Mouse (Mus musculus) neural tube, embryonic 14.5 days (tissue): ENCODE results near the gene Paqr8. TPM values are rescaled to one million over a fixed set of nuclear protein-coding genes. Genes with fewer than 3 reads are reported as not detected.
A peak's percentile ranks its signal among the peaks of the same experiment; 100 is the strongest.

Source experiments
- ATAC-seq: fragments of 200-750 bp; cut with Nextera tagmentation; 2 replicates; pipeline ENCODE4 v1.8.0; 2017; ENCODE audit warnings: low read depth, mild to moderate bottlenecking, moderate TSS enrichment, moderate library complexity
- H3K27ac ChIP-seq: fragments of 300-500 bp; sonication (generic); 2 replicates; pipeline ENCODE4 v1.5.1; 2014; ENCODE audit warnings: low read depth, mild to moderate bottlenecking, control low read depth, low read length, moderate library complexity, mixed read lengths
- H3K27me3 ChIP-seq: fragments of 300-500 bp; sonication (generic); 2 replicates; pipeline ENCODE4 v1.6.1; 2014; ENCODE audit warnings: low read length; ENCODE audit not compliant: control insufficient read depth, insufficient read depth
- H3K36me3 ChIP-seq: fragments of 300-500 bp; sonication (generic); 2 replicates; pipeline ENCODE4 v1.6.1; 2014; ENCODE audit warnings: low read length, mixed read lengths; ENCODE audit not compliant: control insufficient read depth, insufficient read depth
- H3K4me1 ChIP-seq: fragments of 300-500 bp; sonication (generic); 2 replicates; pipeline ENCODE4 v1.6.1; 2014; ENCODE audit warnings: low read length; ENCODE audit not compliant: control insufficient read depth, insufficient read depth
- H3K4me2 ChIP-seq: fragments of 300-500 bp; sonication (generic); 2 replicates; pipeline ENCODE4 v1.6.1; 2014; ENCODE audit warnings: mild to moderate bottlenecking, low read depth, low read length, control low read depth
- H3K4me3 ChIP-seq: fragments of 300-500 bp; sonication (generic); 2 replicates; pipeline ENCODE4 v1.5.1; 2014; ENCODE audit warnings: low read depth, low read length, control low read depth, mixed read lengths
- H3K9ac ChIP-seq: fragments of 300-500 bp; sonication (generic); replicated peaks from 2 replicates; pipeline ENCODE4 v1.6.1; 2014; ENCODE audit warnings: low read depth, mild to moderate bottlenecking, control low read depth, low read length, mixed read lengths
- H3K9me3 ChIP-seq: fragments of 300-500 bp; sonication (generic); 2 replicates; pipeline ENCODE4 v1.6.1; 2016; ENCODE audit warnings: low read length; ENCODE audit not compliant: control insufficient read depth
- WGBS: fragments of 180-500 bp; shearing (Covaris S2); extraction: QIAGEN DNeasy Blood & Tissue Kit; methylation state at CpG from one replicate; pipeline ENCODE4 v1.1.7; 2014; 5-methylcytosine and 5-hydroxymethylcytosine counted together
- polyA plus RNA-seq: library from polyadenylated mRNA; unstranded; fragments of >200 nt; fragmentation: Nextera tagmentation; extraction: Ambion mirVana; gene quantifications from 2 replicates; pipeline ENCODE4 v1.2.1, GENCODE M21; 2014

Paqr8 gene
- polyA plus RNA-seq, 1 experiment from 2014 or later, result 33.2 TPM

DNA sequence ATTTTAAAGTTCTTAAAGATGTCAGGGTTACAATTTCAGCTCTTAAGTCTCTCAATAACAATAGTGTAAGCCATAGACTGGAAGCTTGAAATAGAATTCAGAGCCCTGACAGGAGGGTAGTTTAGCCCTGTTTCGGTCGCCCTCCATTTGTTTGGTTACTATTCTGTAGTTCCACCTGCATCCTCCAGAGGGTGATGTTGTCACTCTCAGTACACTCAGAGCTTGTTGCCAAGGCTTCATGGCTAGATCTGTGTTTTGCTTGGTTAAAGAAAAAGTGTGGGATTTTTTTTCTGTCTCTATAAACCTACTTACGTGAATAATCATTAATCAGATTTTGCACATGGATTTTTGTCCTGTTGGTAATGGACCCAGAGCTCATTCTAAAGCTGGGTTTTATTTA is 48.6 kb downstream of the Paqr8 start:
- Histone ChIP-seq H3K9ac (no peak overlapping the region), H3K4me3 (no peak overlapping the region), H3K4me1 (no peaks in the 10 kb centered on the region), H3K27me3 (no peaks in the 10 kb centered on the region), H3K9me3 (no peaks in the 10 kb centered on the region), H3K36me3 (peaks cover 15% of the 10 kb centered on the region), H3K27ac (no peak overlapping the region), H3K4me2 (no peak overlapping the region)
- WGBS, result 32% methylated on average over 3 of the region's 3 CpGs
- ATAC-seq, result peak; percentile 85; the same call in 1 of the 2 replicates

DNA sequence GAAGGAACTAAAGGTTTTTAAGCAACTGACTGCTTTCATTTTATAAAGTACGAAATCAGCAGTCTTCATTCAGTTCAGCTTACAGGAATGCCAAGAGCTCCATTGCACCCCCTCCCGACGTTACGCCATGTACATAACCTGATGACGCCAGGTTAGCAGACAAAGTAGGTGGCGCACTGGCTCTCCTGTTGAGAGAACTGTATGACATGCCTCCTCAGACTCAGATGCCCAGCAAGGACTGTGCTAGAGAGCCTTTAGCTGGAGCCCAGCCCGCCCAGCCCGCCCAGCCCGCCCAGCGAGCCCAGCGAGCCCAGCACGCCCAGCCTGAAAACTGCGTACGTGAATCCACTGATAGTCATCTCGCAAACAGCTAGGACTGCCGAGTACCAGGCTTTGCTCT is 49.7 kb downstream of the Paqr8 start:
- H3K9ac ChIP-seq, result no peak overlapping the region
- no peaks in the 10 kb centered on the region for H3K27me3 ChIP-seq
- 71% methylated on average over 16 of the region's 16 CpGs for WGBS
- H3K27ac ChIP-seq, result no peak overlapping the region
- no peak overlapping the region for H3K4me3 ChIP-seq
- no peaks in the 10 kb centered on the region for H3K4me1 ChIP-seq
- no peaks in the 10 kb centered on the region for H3K9me3 ChIP-seq
- ATAC-seq, result no peak
- H3K36me3 ChIP-seq, result peaks cover 6% of the 10 kb centered on the region; the same call in 1 of the 2 replicates
- no peak overlapping the region for H3K4me2 ChIP-seq

DNA sequence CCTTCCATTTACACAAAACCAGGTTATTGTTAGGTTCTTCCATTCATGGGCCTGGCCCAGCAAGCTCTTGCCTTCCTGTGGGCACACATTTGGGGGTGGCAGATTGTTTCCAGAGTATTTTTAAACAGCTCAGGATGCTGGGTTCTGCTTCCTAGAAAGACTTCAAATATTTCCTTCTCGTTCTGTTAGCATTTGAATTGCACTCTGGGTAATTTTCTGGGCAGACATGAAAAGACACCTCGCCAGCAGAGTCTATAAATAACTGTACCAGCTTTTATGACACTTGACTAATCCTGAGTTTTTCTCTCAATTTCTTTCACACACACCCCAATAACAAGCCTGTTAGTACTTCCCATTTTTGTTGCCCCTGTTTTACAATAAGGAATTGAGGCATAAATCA is 50.9 kb downstream of the Paqr8 start:
- Histone ChIP-seq H3K27ac (no peak overlapping the region), H3K4me1 (no peaks in the 10 kb centered on the region), H3K36me3 (peaks cover 6% of the 10 kb centered on the region; the same call in 1 of the 2 replicates), H3K9ac (no peak overlapping the region), H3K9me3 (no peaks in the 10 kb centered on the region), H3K4me2 (no peak overlapping the region), H3K4me3 (no peak overlapping the region), H3K27me3 (no peaks in the 10 kb centered on the region)
- WGBS, result 43% methylated on average over 2 of the region's 2 CpGs
- no peak for ATAC-seq

DNA sequence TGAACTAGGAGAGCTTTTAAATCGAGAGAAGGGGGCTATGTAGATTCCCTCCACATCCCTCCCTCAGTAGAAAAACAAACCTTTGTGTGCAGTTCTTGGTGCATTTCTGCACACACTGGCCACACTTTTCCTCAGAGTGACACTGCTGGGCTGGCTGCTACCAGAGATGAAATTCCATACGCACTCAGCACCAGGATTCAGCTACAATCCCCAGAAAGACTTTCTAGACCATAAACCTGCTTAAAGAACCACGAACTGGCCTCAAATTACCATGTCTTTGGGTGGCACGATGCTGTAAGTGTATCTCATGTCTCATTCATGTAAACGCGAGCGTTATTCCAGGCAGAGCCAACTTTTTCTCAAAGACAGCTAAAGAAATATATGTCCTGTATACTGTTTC is 51.5 kb downstream of the Paqr8 start:
- Histone ChIP-seq H3K4me3 (no peak overlapping the region), H3K9me3 (no peaks in the 10 kb centered on the region), H3K36me3 (peaks cover 1% of the 10 kb centered on the region; the same call in 1 of the 2 replicates), H3K9ac (no peak overlapping the region), H3K27ac (no peak overlapping the region), H3K4me2 (no peak overlapping the region), H3K4me1 (no peaks in the 10 kb centered on the region), H3K27me3 (no peaks in the 10 kb centered on the region)
- 82% methylated on average over 7 of the region's 7 CpGs for WGBS
- no peak for ATAC-seq

DNA sequence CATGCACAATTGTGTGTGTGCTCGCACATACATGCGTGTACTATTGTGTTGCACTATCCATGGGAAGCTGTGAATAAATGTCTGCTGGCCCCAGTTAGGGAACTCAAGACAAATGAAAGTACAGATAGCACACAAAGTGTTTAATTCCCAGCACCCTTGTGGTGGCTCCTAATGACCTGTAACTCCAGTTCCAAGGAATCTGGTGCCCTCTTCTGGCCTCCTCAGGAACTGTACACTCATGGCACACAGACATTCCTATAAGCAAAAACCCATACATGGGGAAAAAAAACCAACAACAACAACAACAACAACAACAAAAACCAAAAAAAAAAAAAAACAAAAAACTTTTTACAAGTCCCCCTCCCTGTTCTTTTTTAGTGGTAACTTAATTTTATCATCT is 52.6 kb downstream of the Paqr8 start:
- H3K27ac ChIP-seq, result no peak overlapping the region
- H3K27me3 ChIP-seq, result no peaks in the 10 kb centered on the region
- no peaks in the 10 kb centered on the region for H3K9me3 ChIP-seq
- WGBS, result 97% methylated on average over 2 of the region's 2 CpGs
- H3K9ac ChIP-seq, result no peak overlapping the region
- no peak overlapping the region for H3K4me3 ChIP-seq
- no peak overlapping the region for H3K4me2 ChIP-seq
- no peak for ATAC-seq
- H3K36me3 ChIP-seq, result no peaks in the 10 kb centered on the region
- no peaks in the 10 kb centered on the region for H3K4me1 ChIP-seq

DNA sequence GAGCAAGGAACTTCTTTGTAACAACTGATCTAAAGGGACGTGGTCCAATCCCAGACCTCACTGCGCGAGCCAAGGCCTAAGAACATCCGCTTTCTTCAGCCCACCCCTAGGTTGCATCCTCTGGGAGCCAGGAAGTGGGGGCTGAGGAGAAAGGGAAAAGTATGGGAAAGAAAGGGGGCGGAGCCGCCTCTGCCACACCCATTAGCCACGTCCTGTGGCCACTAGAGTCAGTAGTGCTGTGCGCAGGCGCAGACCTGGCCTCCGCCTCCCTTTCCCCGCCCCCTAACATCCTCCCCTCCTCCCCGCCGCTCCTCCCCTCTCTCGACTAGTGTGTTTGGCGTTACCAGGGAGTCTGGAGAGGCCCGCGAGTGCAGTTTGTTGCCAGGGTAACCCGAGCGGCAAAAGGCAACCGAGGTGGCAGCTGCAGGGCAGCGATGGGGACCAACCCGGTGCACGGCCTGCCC is 60.9 kb downstream of the Paqr8 start, which contains the start of gene Efhc1:
Gene Efhc1, plus strand, starts transcription at position 327 of the 464 bp plus-strand sequence.
- ATAC-seq, result peak; percentile 98
- no peaks in the 10 kb centered on the region for H3K36me3 ChIP-seq
- H3K4me2 ChIP-seq, result peak within 1 kb of the TSS; percentile 60
- H3K27ac ChIP-seq, result peak within 1 kb of the TSS; percentile 69
- 1% methylated on average over 22 of the region's 23 CpGs for WGBS
- no peaks in the 10 kb centered on the region for H3K9me3 ChIP-seq
- H3K4me3 ChIP-seq, result peak within 1 kb of the TSS; percentile 43
- no peaks in the 10 kb centered on the region for H3K4me1 ChIP-seq
- H3K27me3 ChIP-seq, result no peaks in the 10 kb centered on the region
- peak within 1 kb of the TSS; percentile 41 for H3K9ac ChIP-seq

DNA sequence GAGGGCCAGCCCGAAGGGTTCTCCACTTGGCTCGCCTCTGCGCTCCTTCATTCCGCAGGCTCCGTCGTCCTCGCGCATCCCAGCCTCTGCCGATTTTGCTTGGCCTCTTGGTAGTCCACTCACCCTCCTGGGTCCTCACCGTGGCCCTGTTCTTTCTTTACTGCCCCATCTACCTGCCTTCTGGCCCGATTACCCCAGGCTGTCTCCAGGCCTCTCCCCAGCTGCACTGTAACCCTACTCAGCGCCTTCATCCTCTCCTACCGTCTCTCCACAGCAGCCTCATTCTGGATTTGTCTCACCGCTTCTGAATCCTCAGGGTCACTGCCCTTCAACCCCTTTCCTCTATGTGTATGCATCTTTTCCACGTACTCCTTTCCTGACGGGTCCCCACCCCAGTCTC is 61.4 kb downstream of the Paqr8 start:
- peak; percentile 71 for ATAC-seq
- WGBS, result 2% methylated on average over 16 of the region's 16 CpGs
- H3K27ac ChIP-seq, result peak overlapping the region; percentile 69

DNA sequence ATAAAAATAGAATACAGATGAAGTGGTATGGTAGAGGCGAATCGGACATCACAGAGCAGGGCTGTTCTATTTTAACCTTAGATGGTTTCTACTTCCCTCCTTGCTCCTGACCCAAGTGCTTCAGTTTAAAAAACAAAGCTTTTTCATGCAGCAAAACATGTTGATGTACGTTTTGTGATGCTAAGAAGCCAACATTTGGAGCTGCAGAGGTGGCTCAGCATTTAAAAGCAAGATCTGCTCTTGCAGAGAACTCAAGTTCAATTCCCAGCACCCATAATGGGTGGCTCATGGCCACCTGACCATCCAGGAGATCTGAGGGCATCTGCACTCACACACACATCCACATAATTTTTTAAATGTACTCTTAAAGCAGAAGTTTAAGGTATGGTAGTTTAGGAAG is 64.5 kb downstream of the Paqr8 start:
- H3K9ac ChIP-seq, result no peak overlapping the region
- no peak for ATAC-seq
- 83% methylated on average over 3 of the region's 3 CpGs for WGBS

More for the DNA sequence above, 61.4 kb downstream of the Paqr8 start:
- no peaks in the 10 kb centered on the region for H3K4me1 ChIP-seq
- H3K27me3 ChIP-seq, result no peaks in the 10 kb centered on the region
- no peaks in the 10 kb centered on the region for H3K9me3 ChIP-seq
- H3K4me2 ChIP-seq, result peak overlapping the region; percentile 60
- H3K9ac ChIP-seq, result peak overlapping the region; percentile 41
- H3K36me3 ChIP-seq, result no peaks in the 10 kb centered on the region
- peak overlapping the region; percentile 43 for H3K4me3 ChIP-seq

DNA sequence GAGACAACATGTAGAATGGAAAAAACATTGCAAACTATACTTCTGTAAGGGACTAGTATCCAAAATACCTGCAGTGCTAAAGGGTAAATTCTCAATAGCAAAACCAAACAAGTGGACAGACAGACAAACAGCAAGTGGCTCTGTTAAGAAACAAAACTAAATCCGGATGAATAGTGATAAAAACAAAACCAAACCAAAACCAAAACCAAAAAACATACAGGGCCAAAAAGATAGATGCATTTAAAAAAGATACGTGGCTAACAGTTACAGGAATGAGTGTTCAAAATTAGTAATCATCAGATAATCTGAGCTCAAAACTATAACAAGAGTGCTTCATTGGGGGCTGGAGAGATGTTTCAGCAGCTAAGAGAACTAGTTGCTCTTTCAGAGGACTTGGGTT is 79.2 kb downstream of the Paqr8 start:
- H3K36me3 ChIP-seq, result no peaks in the 10 kb centered on the region
- ATAC-seq, result no peak
- H3K4me1 ChIP-seq, result no peaks in the 10 kb centered on the region
- no peak overlapping the region for H3K9ac ChIP-seq
- no peaks in the 10 kb centered on the region for H3K27me3 ChIP-seq
- H3K4me2 ChIP-seq, result no peak overlapping the region
- 90% methylated on average over 2 of the region's 2 CpGs for WGBS
- H3K4me3 ChIP-seq, result no peak overlapping the region
- H3K27ac ChIP-seq, result no peak overlapping the region
- no peaks in the 10 kb centered on the region for H3K9me3 ChIP-seq

More for the DNA sequence above, 64.5 kb downstream of the Paqr8 start:
- Histone ChIP-seq H3K9me3 (no peaks in the 10 kb centered on the region), H3K36me3 (no peaks in the 10 kb centered on the region), H3K4me2 (no peak overlapping the region), H3K4me1 (no peaks in the 10 kb centered on the region), H3K27ac (no peak overlapping the region), H3K27me3 (no peaks in the 10 kb centered on the region), H3K4me3 (no peak overlapping the region)
